Mouse (Mus musculus) heart, postnatal 0 days (tissue): ENCODE measurements at regions not wholly inside any gene's neighbourhood (a gene's known extent, or its start where the extent isn't known, plus 50 kb on each side); places are given as distances from the start of the nearest gene placed in this dataset.

Experiments used
- CTCF ChIP-seq: IDR thresholded peaks from 2 replicates; pipeline ENCODE4 v1.5.1; 2016; ENCODE audit warnings: antibody characterized with exemption, control low read depth, low read depth
- EP300 ChIP-seq: IDR thresholded peaks from 2 replicates; pipeline ENCODE4 v1.6.1; 2016; ENCODE audit warnings: antibody characterized with exemption, low read depth

DNA sequence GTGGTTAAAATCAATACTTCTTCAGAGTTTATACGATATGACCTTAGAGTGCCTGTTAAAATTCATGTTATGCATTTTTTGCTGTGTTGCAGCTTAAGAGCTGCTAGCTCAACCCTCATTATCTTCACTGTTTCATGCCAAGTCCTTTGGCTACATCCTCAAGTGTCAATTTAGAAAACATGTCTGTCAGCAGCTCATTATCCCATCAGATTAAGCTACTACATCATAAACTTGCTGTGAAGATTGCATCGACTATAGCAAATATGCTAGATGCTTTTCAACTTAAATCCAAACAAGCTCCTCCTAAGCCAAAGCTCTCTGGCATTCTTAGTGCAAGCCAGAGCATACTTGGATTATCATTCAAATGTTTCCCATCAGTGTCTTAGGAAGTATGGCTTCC lies 811.1 kb downstream of the Rfpl4b start:
- TF ChIP-seq CTCF (no peak), EP300 (no peak)
